Mouse (Mus musculus) A20 (cell line): ENCODE results near the gene Trpv1.

Experiments used
- DNase-seq: peaks from one replicate; pipeline ENCODE4 v3.0.0-alpha.2; 2011; ENCODE audit warnings: low read depth, low spot score

The Trpv1 gene

GRCm38 (mm10) chr11:73233992-73234391, at the start of gene Trpv1:
Gene Trpv1 (plus strand): TSS chr11:73234292.
- DNase-seq: no peak

GRCm38 (mm10) chr11:73185872-73186615, 48.0 kb upstream of the Trpv1 start:
- no peak for DNase-seq

- no peak for DNase-seq
These were observed 46.9 kb upstream of the Trpv1 start for GRCm38 (mm10) chr11:73187231-73187630.

DNA sequence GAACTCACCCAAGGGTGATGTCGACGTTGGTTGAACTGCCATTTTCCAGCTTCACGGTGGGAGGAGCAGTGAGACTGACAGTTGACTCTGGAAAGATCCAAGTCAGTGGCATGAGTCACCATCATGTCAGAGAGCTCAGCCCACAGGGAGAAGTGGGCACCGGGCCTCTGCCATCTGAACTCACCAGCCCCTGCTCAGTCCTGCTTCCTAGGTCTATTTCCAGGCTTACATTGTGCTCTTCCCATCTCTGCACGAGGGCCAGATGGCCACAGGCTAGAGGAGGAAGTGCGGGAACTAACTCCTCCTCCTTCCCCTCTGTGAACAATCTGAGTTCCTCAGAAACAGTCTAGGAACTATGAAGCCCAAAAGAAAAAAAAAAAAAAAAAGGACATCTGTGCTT, 41.0 kb upstream of the Trpv1 start:
- no peak for DNase-seq

DNA sequence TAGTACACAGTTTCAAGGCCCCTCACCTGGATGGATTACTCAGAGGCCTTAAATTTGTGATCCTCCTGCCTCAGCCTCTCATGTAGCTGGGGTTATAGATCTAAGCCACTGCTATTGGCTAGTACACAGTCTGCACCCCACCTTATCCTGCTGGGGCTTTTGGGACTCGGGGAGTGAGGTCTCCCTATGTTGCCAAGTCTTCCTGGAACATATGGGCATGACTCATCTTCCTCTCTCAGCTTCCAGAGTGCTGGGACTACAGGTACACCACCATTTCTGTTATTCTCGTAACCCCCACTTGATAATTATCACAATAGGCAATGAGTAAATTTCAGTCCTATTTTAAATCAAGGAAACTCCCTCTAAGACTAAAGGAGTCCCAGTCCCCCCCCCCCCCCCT, 39.6 kb upstream of the Trpv1 start:
- DNase-seq: no peak

DNA sequence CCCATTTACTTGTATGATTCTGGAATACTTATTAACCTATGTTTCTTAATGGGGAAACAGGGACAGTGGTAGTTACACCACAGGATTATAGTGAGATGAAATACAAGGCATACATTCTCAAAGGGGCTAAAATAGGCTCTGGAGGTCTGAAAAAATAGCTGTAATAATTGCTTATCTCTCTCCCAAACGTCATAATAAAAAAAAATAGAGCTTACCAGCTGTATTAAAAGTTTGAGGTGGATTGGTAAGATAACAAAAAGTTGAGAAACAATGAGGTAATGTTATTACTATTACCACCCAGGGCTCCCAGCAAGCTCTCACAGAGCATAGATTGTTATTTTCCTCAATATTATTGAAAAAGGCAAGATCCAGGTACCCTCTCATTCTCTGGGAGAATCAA, 35.9 kb upstream of the Trpv1 start:
- DNase-seq: no peak

GRCm38 (mm10) chr11:73198603-73199229, 35.4 kb upstream of the Trpv1 start, which contains the start of gene Ctns:
Gene Ctns (minus strand): TSS chr11:73199042.
- peak; percentile 93 for DNase-seq

DNA sequence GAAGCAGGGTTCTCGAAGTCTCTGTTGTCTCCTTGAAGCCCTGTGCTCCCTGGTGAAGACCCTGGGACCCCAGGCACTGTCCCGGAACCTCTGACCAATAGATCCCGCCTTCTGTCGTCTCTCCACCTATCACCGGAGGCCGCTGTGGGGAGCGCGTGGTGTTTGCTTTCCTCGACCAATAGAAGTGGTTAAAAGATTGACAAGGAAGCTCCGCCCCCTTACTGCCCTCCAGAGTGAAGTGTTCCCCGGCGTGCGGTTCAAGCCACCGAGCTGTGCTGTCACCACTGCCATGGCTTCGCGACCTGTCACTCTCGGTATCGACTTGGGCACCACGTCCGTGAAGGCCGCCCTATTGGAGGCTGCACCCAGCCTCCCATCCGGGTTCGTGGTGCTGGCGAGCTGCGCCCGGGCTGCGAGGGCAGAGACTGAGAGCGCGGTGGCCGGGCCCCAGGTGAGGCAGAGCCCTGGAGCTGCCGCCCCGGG, 34.8 kb upstream of the Trpv1 start, which contains the start of gene Shpk:
Gene Shpk (plus strand): TSS at position 231 of the 483 bp plus-strand sequence.
- peak; percentile 96 for DNase-seq

GRCm38 (mm10) chr11:73199879-73200278, 34.2 kb upstream of the Trpv1 start:
- DNase-seq: peak; percentile 48

DNA sequence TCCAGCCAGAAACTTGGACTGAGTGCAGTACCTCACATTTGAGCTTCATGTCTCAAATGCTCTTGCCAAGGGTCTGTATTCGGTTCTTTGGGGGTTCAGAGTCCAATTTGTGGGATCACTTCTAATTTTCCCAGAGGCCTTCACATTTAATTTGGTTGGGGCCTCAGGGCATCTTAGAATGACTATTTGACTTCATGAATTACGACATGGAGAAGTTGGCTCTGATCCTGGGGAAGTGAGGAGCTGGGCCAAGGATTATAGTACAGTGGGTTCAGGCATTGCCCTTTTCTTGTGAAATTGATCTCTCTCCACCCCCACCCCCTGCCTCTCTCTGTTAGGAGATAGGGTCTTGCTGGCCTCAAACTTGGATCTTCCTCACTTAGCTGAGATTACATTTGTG, 33.1 kb upstream of the Trpv1 start:
- DNase-seq: no peak

DNA sequence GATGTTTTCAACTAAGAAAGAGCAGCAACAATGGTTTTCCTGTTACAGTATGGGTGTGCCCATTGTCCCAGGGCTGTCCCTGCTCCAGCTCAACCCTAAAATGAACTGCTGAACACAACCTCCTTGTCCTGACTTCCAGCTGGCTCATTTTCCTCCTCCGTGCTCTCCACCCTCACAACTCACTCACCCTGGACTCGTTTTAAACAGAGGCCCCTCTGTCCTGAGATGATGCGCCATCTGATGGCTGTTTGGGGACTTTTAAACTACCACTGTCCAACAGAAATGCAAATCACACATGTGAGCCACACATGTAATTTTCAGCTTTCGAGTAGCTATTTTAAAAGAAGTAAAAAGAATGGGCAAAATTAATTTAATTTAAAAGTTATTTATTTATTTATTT, 32.5 kb upstream of the Trpv1 start:
- DNase-seq: peak; percentile 41

DNA sequence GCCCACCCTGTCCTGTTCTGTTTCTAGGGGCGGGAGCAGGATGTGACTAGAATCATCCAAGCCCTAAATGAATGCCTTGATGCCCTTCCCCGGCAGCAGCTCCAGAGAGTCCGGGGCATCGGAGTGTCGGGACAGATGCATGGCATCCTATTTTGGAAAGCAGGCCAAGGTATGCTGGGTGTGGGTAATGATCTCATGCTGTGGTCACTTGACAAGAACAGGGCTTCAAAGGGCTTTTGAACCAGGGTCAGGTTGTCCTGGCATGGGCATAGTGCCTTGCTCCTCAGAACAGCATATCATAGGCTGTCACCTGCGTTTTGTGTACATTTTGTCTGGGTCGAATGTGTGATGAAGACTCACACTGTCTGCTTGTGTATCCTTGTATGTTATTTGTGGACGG, 30.2 kb upstream of the Trpv1 start:
- no peak for DNase-seq

DNA sequence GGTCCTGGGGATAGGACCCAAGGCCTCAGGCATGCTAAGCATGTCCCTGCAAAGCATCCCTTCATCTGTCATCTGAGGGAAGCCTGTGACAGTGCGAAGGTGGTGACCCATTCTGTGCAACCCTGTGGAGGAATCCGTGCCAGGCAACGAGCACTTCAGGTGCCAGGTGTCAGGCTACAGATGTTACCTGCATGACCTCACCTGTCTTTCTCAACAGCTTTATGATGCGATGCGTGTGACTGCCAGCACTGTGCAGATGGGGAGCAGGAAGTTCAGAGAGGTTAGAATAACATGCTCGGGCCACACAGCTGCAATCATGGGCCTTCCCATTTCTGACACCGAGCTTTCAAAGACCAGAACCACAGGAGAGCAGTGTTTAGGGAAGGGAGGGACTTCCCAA, 28.9 kb upstream of the Trpv1 start:
- DNase-seq: no peak

GRCm38 (mm10) chr11:73207621-73208020, 26.5 kb upstream of the Trpv1 start:
- peak; percentile 38 for DNase-seq

- DNase-seq: no peak
These were observed 20.1 kb upstream of the Trpv1 start for GRCm38 (mm10) chr11:73213956-73214355.

DNA sequence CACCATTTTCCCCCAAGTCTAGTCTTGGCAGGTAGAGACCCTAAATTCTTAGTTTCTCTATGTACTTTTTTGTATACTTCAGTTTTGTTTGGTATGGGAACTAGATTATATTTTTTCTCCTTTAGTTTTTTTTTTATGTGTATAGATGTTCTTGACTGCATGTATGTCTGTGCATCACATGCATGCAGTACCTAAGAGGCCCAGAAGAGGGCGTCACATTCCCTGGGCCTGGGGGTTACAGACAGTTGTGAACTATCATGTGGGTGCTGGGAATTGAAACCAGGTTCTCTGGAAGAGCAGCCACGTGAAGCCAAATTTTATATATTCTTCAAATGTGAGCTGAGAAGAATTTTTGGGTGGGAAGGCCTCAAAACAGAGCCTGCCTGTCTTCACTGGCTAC, 14.4 kb upstream of the Trpv1 start:
- no peak for DNase-seq

DNA sequence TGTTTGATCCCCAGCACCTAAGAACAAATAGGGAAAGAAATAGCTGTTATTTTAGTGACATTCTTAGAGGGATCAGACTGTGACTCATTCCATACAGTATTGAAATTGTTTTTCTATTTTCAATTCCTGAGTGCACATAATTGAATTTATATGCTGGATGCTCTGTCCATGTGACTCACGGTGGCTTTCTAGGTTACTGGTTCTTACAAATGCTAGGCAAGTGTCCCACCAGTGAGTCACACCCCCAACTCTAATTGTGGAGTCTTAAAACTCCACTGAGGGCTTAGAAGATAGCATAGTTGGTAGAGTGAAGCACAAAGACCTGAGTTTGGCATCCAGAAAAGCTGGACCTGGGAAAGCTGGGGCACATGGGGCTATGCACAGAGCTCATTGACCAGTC, 13.4 kb upstream of the Trpv1 start:
- no peak for DNase-seq

GRCm38 (mm10) chr11:73222846-73223245, 11.2 kb upstream of the Trpv1 start:
- DNase-seq: no peak

DNA sequence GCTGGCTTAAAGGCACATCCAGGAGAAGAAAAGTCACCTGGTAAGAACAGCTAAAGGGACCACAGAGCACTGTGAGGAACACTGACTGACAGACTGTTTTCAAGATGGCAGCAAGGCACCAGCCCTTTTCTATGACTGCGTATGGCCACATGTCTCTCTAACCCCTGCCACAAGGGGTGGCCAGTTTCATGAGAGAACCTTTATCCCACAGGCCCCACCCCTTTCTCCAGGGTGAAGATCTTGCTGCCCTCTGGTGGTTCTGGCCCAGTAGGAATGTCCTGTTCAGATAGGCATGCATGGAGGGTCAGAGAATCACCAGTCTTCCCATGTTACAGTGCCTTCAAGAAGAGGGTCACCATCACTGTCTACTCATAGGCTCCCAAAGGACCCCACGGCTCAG, 10.1 kb upstream of the Trpv1 start:
- DNase-seq: peak; percentile 42

DNA sequence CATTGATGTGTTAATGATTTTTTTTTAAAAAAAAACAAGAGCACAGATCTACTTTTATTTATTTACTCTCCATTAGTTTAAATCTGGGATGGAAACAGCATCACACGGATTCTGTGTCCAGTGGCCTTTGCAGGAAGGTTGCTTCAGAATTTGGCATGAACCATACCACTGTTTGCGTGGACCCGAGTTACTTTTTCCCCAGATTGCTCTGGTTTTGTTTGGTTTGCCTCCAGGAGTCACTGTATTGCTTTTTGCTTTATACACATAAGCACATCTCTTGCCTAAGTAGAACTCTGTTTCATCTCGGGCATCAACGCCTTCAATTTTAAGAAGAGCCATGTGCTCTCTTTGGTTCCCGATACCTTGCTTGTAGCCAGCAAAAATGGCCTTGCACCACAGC, 8.2 kb upstream of the Trpv1 start:
- DNase-seq: no peak

- DNase-seq: no peak
These were observed 5.2 kb upstream of the Trpv1 start for GRCm38 (mm10) chr11:73228881-73229280.

DNA sequence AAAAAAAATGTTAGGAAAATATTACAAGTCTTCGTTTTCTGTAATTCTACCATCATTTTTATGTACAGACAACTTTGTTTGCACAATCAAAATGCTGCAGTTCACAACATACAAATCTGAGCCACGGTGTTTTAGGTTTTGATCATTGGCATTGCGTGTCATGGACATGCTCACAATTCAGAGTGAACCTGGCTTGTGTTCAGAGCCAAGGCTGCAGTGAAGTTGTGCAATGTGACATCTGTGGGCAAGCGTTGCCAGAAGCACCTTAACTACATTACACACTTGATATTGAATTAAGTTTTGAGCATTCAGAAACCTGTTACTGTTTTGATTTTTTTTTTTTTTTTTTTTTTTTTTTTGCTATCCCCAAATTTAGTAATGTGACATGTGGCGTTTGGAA, 4.0 kb upstream of the Trpv1 start:
- DNase-seq: no peak

GRCm38 (mm10) chr11:73232513-73232912, 1.6 kb upstream of the Trpv1 start:
- no peak for DNase-seq
